Mouse (Mus musculus) layer of hippocampus, adult 9-11 months (tissue): ENCODE results near the gene Sh2d2a.
A peak's percentile ranks its signal among the peaks of the same experiment; 100 is the strongest.
"Not testable (repeated sequence)": the region's sequence is repeated elsewhere in the genome, so short reads cannot be mapped to it uniquely, and the experiment has no call there.

Source experiments
- DNase-seq: peaks from one replicate; pipeline ENCODE4 v3.0.0; 2022

The Sh2d2a gene

DNA sequence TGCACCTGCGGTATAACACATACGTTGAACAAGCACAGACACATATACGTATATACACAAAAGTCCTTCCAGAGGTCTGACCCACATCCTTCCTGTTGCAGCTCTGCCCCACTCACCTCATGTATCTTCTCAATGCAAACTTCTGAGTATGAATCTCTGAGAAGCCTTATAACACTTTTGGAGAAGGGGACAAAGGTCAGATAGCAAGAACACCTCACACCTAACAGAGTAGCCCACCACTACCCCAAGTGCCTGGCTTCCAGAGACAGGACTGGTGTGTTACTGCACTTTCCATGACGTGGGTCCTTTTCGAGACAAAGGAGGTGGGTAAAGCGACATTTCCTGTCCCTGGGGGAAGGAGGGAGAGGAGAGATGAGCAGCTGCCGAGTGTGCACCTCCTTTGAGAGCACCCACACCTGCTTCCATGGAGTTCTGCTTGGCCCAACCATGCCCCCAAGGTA is at the start of gene Sh2d2a:
TSS of gene Sh2d2a (plus strand) at position 106 of the 461 bp plus-strand sequence.
- DNase-seq, result no peak

DNA sequence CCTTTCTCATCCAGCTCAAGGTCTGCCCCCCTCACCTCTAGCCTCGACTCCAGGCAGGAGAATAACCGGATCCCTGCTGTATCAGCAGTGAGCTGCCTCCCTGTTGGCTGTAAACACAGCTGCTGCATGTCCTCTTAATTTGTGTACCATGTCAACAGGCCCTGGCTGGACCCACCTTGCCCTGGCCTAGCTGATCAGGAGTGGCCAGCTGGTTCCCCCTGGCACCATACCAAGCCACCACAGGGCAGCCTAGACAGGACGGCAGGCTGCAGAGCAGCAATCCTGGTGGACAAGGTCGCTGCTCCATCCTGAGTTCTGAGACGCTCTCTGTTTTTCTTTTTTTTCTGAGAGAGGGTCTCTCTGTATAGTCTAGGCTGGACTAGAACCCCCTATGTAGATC is 44.9 kb upstream of the Sh2d2a start:
- no peak for DNase-seq

DNA sequence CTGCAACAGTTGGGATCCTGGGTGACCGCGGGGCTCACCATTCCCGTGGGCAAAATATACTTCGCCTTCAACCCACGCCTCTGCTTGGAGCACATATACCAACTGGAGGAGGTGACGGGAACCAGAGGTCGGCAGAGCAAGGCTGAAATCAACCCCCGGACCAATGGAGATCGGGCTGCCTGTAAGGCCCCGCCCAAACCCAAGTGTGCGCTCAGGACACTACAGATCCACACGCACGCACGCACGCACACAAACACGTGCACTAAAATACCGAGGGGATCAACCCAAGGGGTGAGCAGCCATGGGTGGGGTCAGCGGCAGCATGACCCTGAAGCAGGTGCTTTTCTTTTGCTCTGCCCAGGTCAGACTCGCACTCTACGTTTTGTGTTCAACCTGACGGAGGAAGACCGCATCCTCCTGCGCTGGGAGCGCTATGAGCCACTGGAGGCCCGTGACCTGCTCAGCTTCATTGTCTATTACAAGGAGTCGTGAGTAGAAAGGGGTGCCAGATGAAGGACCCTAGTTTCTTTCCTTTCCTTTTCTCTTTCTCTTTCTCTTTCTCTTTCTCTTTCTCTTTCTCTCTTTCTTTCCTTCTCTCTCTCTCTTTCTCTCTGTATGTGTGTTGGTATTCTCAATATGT is 42.4 kb upstream of the Sh2d2a start:
- DNase-seq, result no peak

DNA sequence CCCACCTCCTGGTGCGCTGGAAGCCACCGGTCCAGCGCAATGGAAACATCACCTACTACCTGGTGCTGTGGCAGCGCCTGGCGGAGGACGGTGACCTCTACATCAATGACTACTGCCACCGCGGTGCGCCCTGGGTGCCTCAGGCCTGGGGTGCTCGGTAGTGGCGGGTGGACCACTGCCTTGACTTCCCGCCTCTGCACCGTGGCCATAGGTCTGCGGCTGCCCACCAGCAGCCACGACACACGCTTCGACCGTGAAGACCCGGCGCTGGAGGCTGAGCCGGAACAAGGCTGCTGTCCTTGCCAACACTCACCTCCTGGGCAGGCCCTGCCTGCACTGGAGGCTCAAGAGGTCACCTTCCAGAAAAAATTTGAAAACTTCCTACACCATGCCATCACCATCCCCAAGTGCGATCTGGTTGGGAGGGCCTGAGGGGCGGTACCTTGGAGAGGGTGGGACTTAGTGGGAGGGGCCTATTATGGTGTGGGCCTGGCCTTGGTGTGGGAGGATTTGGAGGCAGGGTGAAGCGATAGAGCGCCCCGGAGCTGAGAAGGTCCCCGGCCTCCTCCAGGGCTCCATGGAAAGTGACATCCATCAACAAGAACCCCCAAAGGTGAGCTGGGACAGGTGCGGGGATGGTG is 37.1 kb upstream of the Sh2d2a start:
- no peak for DNase-seq

DNA sequence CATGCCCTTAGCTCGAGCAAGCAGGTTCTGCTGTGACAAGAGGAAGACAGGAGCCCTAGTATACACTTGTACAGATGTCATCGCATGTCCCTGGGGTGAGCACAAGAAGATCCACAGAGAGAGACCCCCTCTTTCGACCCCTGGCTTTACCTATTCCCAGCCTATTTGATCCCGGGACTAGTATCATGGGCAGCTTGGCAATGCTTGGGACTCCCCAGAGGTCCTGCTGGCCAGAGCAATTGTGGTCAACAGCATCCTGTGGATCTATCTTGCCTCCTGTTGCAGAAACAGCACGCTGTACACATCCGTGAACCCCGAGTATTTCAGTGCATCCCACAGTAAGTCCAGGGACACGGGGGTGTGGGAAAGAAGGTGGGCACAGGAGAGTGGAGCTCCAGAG is 35.3 kb upstream of the Sh2d2a start:
- DNase-seq, result no peak

DNA sequence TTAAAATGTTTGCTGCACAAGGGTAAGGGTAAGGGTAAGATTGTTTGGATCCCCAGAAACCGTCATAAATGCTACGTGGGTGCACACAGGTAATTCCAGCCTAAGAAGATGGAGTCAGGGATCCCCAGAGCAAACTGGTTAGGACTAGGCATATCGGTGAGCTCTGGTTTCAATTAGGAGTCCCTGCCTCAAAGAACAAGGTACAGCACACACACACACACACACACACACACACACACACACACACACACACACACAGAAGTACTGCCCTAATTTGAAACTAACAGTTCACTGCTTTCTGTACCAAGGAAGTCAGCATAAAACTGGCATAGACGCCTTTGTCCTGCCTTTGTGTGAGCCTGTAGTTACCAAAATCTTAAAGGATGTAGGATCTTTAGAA is 34.1 kb upstream of the Sh2d2a start:
- no peak for DNase-seq

DNA sequence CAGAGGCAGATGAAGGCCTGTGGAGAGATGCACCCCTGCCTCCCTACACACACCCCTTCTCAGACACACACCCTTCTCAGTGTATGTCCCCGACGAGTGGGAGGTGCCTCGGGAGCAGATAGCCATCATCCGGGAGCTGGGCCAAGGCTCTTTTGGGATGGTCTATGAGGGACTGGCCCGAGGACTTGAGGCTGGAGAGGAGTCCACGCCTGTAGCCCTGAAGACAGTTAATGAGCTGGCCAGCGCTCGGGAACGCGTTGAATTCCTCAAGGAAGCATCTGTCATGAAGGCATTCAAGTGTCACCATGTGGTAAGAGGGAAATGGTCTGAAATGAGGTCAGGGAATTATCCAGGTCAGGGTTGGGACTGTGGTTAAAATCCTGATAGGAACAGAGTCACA is 33.7 kb upstream of the Sh2d2a start:
- DNase-seq, result no peak

DNA sequence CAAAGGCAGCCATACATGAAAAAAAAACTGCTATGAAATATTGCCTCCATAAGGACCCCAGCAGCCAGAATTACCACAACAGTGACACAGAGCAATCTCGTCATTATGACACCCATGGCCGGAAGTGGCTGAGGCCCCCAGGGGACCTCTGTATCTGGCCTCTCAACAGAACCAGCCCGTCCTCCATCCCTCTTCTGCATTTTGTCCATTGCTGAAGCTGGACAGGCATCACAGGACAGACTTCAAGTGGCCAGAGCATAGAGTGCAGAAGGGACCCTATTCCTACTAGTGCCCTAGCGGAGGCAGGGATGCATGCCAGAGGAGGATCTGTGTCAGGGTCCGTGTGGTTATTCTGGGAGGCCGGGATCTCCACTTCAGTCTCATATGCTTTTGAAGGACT is 30.4 kb upstream of the Sh2d2a start:
- DNase-seq, result no peak

DNA sequence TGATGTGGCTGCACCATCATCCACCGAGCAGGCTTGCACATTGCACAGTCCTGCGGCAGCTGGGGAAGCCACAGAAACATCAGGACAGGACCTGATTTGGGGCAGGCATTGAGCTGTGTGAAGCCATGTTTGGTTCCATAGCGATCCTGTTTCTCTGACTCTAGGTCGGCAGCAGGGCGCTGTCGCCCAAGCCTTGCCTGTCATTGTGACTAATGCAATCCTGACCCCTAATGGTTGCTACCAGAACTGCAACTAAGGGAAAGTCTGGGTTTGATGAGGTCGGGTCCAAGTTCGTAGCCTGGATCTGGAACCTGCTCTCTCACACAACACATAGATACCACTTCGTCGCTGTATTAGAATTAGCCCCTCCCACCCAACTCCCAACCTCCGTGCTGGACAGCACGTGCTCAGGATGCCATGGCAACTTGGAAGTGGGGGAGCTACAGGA is 29.9 kb upstream of the Sh2d2a start:
- DNase-seq, result peak; percentile 71

DNA sequence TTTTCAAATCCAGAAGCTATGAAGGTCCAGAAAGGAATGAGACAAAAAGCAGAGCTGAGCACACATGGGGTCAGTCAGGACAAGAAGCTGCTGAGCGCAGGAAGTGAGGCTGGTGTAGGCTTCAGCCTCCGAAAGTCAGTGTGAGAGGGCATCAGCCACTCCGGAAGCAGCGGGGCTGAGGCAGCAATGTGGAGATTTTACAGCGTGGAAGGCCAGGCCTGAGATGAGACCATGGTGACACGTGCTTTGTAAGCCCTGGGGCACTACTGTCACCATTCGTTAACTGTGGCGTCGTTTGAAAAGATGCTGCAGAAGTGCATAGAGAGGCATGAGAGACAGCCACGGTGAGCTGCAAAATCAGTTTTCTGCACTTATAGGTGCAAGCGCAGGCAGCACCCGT is 28.3 kb upstream of the Sh2d2a start:
- no peak for DNase-seq

DNA sequence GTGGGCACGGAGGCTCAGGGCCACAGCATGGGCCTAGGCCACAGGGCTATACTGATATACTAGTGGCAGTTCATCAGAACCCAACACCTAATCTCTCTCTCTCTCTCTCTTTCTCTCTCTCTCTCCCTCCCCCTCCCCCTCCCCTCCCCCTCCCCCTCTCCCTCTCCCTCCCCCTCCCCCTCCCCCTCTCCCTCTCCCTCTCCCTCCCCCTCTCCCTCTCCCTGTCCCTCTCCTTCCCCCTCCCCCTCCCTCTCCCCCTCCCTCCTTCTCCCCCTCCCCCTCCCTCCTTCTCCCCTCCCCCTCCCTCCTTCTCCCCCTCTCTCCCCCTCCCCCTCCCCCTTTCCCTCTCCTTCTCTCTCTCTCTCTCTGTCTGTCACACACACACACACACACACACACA is 22.3 kb upstream of the Sh2d2a start, which contains the start of gene Pear1:
TSS of gene Pear1 (minus strand) at position 101 of the 400 bp plus-strand sequence.
- not testable (repeated sequence) for DNase-seq

DNA sequence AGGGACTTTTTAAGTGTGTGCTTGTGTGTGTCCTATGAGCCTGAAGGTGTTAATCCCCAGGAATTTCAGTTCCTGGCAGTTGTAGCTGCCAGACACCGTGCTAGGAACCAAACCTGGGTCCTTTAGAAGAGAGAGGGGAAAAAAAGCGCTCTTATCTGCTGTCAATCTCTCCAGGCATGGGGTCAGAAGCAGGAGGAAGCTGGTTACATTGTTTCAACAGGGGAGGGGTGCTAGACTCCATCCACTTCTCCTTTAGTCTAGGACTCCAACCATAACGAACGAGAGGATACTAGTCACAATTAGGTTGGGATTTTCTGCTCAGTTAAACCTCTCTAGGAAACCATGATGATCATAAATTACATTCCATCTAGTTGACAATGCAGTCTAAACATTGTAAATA is 18.1 kb upstream of the Sh2d2a start:
- DNase-seq, result no peak

DNA sequence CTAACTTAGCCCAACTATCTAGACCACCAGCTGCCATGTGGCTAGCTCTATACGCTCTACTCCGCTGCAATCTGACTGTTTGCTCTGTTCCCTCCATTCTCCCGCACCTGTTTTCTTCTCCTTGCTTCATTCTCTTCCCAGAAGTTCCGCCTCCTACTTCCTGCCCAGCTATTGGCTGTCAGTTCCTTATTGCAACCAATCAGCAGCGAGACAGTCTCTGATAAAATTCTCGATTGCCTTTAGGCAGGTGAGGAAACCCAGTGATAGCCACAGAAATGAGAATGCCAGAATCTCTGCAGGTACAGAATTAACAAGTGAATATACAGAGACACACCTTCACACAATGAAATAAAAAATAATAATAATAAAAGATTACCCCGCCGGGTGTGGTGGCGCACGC is 17.5 kb upstream of the Sh2d2a start:
- DNase-seq, result no peak

DNA sequence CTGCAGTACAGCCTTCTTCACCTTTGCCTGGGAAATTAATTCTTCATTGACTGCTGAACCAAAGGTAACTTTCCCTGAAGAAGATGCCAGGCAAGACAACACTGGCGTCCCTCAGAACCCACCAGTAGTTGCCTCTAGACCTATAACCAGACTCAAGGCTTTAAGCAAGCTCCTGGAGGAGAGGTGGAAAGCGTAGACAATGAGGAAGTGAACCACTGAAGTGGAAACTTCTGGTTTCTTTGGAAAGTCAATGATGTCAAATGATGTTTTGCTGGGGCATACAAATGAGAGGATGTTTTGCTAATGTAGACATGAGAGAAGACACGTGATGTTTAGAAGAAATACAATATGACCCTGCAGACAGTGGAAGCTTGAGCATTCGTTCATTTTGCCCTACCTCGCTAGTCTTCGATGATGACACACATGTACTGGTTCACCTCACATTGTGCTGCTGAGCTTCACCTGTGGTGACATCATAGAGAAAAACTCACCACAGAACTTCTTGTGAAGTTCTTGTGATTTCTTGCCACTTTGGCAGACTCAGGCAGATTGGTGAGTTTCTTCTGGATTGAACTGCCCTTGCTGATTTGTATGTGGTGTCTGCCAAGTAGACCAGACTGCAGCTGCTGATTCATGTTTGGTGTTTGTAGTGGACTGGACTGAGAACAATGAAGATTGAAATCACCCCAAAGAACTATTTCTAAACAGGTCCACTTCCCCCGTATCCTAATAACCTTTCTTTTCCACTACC is 14.3 kb upstream of the Sh2d2a start:
- no peak for DNase-seq

DNA sequence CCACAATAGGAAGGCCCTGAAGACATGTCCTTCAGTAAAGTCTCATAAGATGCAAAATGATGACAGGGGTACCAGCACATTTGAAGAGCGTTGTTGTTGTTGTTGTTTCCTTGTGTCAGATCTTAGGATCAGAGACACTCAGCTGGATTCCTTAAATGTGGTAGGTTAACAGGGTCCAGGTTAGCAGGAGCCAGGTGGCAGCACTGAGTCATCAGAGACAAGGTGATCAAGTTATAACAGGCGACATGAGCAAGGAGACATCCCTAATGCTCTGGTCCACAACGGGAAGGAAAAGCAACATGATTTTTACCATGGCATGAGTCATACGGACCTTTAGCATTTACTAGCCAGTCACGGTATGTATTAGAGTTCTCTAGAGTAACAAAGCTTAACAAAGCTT is 13.1 kb upstream of the Sh2d2a start:
- DNase-seq, result no peak

DNA sequence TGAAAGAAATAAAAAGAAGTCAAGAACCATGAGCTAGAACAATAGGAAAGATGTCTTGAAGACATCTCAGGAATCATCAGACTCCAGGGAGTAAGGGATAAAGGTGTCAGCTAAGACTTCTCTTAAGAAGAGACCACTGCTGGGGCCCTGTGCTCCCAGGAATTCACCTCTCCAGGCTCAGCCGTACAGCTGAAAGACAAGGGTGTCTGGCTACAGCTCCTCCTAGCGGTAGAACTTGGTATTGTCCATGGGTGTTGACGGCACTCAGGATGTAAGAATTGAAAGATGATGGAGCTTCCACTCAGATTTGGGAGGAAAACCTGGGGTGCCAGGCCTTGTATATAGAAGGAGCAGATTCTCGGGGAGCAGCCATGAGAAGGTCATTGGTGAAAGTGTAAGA is 7.9 kb upstream of the Sh2d2a start:
- DNase-seq, result peak; percentile 42

DNA sequence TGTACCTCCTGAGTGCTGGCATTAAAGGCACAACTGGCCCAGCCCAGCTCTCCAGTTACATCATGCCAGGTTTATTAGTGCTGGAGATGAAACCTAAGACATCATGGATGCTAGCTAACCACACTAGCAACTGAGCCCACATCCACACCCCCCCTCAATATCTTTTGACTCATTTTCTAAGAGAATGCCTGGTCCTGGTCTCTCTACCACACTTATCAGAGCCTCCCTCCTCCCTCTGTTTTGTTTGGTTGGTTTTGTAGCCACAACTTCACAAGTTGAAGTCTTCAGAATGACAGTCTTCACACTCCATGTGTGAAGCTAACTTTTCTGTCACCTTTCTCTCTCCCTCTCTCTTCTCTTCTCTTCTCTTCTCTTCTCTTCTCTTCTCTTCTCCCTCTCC is 5.7 kb upstream of the Sh2d2a start:
- DNase-seq, result no peak

DNA sequence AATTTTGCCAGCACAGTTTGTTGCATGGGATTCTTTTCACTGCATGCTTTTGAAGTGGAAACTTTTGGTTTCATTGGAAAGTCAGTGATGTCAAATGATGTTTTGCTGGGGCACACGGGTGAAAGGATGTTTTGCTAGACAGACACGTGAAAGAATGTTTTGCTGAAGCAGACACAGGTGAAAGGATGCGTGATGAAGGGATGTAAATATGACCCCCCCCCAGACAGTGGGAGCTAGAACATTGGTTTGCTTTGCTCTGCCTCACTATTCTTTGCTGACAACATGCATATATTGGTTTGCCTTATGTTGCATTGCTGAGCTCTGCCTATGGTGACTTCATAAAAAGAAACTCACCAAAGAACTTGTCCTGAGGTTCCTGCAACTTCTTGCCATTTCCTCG is 1.6 kb upstream of the Sh2d2a start:
- DNase-seq, result no peak

DNA sequence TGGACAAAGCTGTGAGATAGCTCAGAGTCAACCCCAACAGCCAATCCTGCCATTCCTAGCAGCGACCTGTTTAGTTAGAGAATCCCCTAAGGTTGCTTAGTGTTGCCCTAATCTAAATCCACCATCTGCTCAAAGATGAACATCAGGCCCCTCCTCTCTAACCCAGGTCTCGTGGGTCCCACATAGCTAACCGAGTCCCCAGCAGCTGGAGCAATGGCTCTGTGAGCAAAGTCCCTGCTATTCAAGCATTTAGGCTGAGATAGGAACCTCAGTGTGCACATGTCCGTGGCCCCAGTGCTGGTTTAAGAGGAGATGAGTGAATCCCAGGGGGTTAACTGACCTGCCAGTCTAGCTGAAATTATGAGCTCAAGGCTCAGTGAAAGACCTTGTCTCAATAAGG is 369 bp upstream of the Sh2d2a start:
- DNase-seq, result no peak

DNA sequence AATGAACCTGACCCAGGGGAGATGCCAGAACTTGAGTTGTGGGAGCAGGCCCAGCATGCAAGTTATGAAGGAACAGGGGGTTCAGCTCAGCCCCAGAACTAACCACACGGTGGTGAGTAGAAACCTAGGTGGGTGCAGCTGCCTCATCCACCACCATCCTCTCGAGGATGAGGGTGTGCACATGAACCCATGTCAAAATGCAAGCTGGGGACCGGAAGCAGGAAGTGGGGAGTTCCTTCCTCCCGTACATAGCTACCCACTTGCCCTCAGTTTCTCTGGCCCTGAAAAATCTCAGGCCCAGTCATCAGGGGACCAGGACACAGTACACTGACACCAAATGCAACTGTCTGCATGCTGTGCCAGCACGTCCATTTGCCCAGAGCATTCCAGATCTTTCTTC is 1.1 kb downstream of the Sh2d2a start:
- DNase-seq, result no peak

DNA sequence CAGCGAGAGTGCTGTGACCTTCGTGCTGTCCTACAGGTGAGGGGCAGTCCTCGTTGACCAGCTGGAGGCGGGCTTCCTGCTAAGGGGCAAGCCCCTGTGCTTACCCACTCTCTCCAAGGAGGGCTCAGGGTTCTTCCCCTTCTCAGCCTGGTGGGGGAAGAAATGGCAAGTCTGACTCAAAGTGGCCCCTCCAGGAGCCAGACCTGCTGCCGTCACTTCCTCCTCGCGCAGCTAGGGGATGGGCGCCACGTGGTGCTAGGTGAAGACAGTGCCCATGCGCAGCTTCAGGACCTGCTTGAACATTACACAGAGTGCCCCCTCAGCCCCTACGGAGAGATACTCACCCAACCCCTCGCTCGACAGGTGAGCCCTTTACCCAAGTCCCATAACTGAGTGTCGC is 2.6 kb downstream of the Sh2d2a start:
- no peak for DNase-seq

DNA sequence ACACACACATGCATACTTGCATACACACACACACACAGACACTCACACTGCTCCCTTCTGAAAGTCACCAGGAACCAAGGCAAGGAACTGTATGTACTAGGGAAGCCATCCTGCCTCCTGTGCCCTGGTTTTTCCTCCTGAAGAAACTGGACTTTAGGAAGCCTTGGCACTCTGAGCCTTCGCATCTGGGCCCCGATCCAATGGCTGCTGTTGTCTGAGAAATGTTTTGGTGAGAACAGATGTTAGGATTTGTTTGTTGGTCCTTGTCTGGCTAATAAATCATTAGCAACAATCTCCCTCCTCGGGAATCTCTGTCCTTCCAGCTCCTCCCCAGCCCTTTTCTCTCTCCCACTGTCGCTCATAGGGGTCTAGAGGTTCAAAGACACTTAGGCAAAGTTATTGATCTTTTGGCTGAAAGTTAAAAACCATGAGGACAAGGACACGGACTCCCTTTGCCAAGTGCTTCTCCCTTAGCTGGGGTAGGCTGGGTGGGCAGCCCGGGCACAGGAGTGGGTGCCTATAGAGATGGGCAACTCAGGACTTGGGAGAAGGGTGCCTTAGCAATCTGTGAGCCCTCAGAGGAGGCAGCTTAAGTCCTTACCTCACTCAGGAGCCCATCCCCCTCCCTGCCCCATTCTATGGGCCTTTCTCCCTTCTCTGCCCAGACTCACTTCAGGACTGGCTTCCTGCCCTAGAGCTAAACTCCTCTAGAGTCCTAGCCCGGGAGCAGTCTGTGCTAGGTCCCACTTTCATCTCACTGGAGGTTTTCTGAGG is 8.4 kb downstream of the Sh2d2a start:
- DNase-seq, result no peak

DNA sequence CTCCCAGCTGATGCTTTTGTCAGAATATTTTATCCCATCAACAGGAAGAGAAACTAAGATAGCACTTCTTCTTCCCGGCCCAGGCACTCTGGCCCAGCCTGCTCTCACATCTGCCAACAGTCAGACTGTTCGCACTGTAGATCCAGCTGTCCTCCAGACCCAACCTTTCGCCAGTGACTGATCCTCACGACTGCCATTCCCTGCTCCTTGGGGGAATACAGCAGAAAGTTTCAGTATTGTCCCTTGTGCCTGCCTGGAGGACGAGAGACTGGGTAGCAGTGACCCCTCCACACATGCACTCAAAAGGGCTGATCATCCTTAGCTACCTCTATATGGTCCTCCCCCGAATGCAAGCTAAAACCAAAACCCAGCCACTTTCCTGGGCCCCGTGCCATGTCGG is 9.4 kb downstream of the Sh2d2a start:
- DNase-seq, result no peak
